Mouse (Mus musculus): ENCODE results near the gene Rgs19.

GRCm38 (mm10) chr2:181678780-181679179 is 15.0 kb downstream of the Rgs19 start:
- TF ChIP-seq GATA1 (IDR thresholded peaks at IDR 0.05; ENCODE audit: borderline replicate concordance, low read length) = no peak
- no peak for TF ChIP-seq FLI1 (IDR thresholded peaks at IDR 0.05; ENCODE audit: low read length)

Measured in megakaryocyte, embryonic 14.5 days (primary cell).